Mouse (Mus musculus) hindlimb bud, embryonic 11.5 days (tissue): ENCODE results near the gene Ifi27.
"Not testable (repeated sequence)": the region's sequence is repeated elsewhere in the genome, so short reads cannot be mapped to it uniquely, and the experiment has no call there.

Experiments used
- DNase-seq: peaks from one replicate; pipeline ENCODE4 v3.0.0-alpha.2; 2012; ENCODE audit warnings: low read depth, low spot score; ENCODE audit errors: extremely low spot score

Ifi27 gene

GRCm38 (mm10) chr12:103453361-103453760 is 19.4 kb downstream of the Ifi27 start:
- no peak for DNase-seq

DNA sequence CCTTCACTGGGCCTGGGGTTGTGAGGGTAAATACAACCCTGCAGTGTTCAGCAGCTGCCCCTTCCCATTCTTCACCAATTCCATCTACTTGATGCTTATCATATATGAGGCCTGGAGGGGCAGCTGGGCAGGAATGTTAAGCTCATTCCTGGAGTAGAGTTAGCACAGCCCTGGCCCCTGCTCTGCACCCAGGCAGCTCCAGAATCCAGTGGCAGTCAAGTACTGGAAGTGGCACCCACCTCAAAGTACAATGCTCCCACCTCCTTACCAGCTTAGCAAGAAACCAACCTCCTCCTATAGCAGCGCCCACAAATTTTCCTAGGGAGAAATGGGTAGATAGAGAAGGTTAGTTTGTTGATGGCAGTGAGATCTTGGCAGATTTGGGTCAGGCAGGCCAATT is 22.7 kb downstream of the Ifi27 start:
- DNase-seq = not testable (repeated sequence)

DNA sequence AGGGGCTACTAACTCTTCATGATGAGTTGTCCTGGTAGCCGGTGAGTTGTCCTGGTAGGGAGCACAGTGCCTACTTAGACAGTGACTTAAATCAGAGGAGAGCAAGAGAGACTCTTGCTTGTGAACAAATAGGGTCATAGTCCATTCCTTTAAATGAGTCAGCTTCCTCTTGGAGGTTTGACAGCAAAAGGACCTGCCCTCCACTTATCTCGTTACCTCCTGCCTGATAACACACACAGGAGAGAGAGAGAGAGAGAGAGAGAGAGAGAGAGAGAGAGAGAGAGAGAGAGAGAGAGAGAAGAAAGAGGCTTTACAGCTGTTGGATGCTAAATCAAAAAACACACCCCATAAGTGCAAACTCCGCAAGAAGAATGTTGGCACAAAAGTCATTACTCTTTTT is 23.1 kb downstream of the Ifi27 start, which contains the start of gene Ifi27l2b:
Gene Ifi27l2b, minus strand, starts transcription at position 84 of the 400 bp plus-strand sequence.
- DNase-seq = no peak

- no peak for DNase-seq
Observed at GRCm38 (mm10) chr12:103474481-103474880, 40.5 kb downstream of the Ifi27 start.

DNA sequence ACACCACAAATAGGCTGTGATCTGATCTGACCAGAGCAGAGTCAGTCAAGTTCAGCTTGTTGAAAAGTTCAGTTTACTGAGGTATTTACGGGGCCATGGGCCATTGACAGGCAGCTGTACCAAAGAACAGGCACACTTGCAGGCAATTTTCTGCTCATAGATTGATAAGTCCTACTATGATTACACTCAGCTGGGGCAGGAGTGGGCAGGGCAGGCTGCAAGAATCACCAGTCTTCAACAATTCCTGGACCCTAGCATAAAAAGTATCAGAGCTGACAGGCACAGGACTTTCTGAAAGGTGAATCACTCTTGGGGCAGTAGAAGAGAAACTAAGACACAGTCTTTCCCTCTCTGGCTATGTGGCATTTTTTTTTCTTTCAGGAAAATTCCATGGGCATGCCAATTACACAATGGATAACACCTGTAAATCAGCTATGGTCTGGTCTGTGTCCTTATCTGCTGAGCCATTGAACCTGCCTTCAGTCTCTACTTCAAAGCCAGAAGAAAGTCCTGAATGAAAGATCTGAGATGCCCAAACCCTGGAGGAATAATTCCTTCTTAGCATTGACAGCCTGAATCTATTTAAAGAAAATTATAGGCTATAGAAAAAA is 42.9 kb downstream of the Ifi27 start:
- DNase-seq = no peak

- no peak for DNase-seq
Observed at GRCm38 (mm10) chr12:103477461-103478015, 43.5 kb downstream of the Ifi27 start.

- DNase-seq = no peak
Observed at GRCm38 (mm10) chr12:103481671-103482070, 47.7 kb downstream of the Ifi27 start.

DNA sequence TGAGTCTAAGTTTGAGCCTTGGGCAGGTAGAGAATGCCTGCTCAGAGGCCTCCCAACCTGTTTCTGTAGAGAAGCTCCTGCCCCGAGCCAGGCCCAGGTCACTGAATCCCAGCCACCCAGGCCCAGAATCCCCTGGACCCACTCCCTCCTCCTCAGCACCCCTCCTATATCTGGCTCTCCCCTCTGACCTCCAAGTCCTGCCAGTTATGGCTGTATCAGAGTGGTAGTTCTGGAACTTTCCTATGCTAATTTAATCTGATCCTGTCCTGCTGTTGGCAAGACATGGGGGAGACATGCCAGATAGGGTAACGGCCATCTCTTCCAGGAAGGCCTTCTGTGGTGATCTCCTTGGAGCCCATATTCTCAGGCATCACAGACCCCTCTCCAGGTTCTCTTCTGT is 48.8 kb downstream of the Ifi27 start:
- DNase-seq = no peak

- DNase-seq = not testable (repeated sequence)
Observed at GRCm38 (mm10) chr12:103484200-103484972, 50.4 kb downstream of the Ifi27 start.

DNA sequence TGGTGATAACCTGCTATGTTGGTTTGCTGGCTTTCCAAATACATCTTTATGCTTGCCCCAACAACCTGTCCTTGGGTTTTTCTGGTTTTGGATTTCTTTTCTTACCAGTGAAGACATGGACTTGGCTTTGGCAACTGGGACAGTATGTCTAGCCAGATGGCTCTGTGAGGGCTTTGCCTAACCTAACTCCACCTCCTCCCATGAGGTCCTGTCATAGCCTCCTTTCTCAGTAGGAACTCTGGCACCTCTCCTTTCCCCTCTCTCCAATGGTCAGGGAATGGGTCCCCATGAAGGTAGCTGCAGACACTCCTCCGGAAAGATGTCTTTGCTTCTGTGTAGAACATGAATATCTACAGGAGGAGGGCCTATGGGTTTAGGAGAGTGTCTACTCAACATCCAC is 52.7 kb downstream of the Ifi27 start:
- DNase-seq = no peak

DNA sequence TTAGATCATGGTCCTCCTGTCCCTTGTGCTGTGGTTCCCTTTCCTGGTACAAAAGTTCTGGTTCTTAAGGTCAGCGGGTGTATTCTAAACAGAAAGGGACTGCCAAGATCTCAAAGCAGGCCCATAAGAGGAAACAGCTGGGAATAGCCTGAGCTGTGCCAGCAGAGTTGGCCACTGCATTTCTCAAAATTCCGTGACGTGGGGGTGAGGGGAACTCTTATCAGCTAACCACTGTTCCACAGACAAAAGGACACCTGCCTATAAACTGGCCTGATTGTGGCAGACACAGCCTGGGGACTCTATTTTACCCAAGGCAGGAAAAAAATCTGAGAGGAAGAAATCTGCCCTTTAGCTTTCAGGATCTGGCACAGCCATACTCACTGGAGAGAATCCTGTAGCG is 53.3 kb downstream of the Ifi27 start:
- no peak for DNase-seq

- no peak for DNase-seq
Observed at GRCm38 (mm10) chr12:103487750-103488149, 53.7 kb downstream of the Ifi27 start.
